Mouse (Mus musculus) ES-E14 (cell line): ENCODE data around the gene H2-Q4. TPM values are rescaled to one million over a fixed set of nuclear protein-coding genes. Genes with fewer than 3 reads are reported as not detected.
A peak's percentile ranks its signal among the peaks of the same experiment; 100 is the strongest.

ENCODE experiments used
- DNase-seq: peaks from one replicate; pipeline ENCODE4 v3.0.0-alpha.2; 2013; ENCODE audit warnings: low read depth, low spot score
- H3K27ac ChIP-seq: 2 replicates; pipeline ENCODE4 v1.5.1; 2012; ENCODE audit warnings: low read depth, mild to moderate bottlenecking, low read length, moderate library complexity, mixed read lengths; ENCODE audit not compliant: poor library complexity, insufficient read depth, severe bottlenecking
- H3K36me3 ChIP-seq: 2 replicates; pipeline ENCODE4 v1.6.1; 2012; ENCODE audit warnings: mild to moderate bottlenecking, low read length, moderate library complexity, mixed read lengths; ENCODE audit not compliant: control insufficient read depth, poor library complexity, insufficient read depth, severe bottlenecking
- H3K4me1 ChIP-seq, 2 experiments: fragments of 150-350 bp in 1 of 2; sonication (generic) in 1 of 2; 2 replicates each; pipeline ENCODE4 v1.6.1; 2012; ENCODE audit warnings: low read length in 2 of 2, mild to moderate bottlenecking in 1 of 2, mixed read lengths in 1 of 2; ENCODE audit not compliant: control insufficient read depth in 2 of 2, insufficient read depth in 2 of 2, poor library complexity in 1 of 2
- H3K4me3 ChIP-seq, 2 experiments: fragments of 150-350 bp in 1 of 2; sonication (generic) in 1 of 2; 2 replicates each; pipeline ENCODE4 v1.5.1; 2012; ENCODE audit warnings: low read length in 2 of 2, low read depth in 1 of 2, mild to moderate bottlenecking in 1 of 2, mixed read lengths in 1 of 2; ENCODE audit not compliant: insufficient read depth in 1 of 2, poor library complexity in 1 of 2, severe bottlenecking in 1 of 2
- H3K9ac ChIP-seq: 2 replicates; pipeline ENCODE4 v1.6.1; 2012; ENCODE audit warnings: low read depth, mild to moderate bottlenecking, low read length, mixed read lengths; ENCODE audit not compliant: poor library complexity, insufficient read depth, severe bottlenecking
- H3K9me3 ChIP-seq: fragments of 150-350 bp; sonication (generic); 2 replicates; pipeline ENCODE4 v1.6.1; 2012; ENCODE audit warnings: low read depth, mild to moderate bottlenecking, low read length; ENCODE audit not compliant: control insufficient read depth, insufficient read depth
- CHD2 ChIP-seq: IDR thresholded peaks from 2 replicates; pipeline ENCODE4 v1.6.1; 2014; ENCODE audit warnings: mild to moderate bottlenecking, low read depth, low read length, inconsistent platforms
- HCFC1 ChIP-seq: IDR thresholded peaks from 2 replicates; pipeline ENCODE4 v1.6.1; 2012; ENCODE audit warnings: low read length, inconsistent platforms, borderline replicate concordance; ENCODE audit not compliant: insufficient read depth
- MAFK ChIP-seq: IDR thresholded peaks from 2 replicates; pipeline ENCODE4 v1.6.1; 2014; ENCODE audit warnings: mild to moderate bottlenecking, low read depth, low read length, inconsistent platforms; ENCODE audit not compliant: insufficient read depth
- ZC3H11A ChIP-seq: IDR thresholded peaks from 2 replicates; pipeline ENCODE4 v1.6.1; 2012; ENCODE audit warnings: low read depth, mild to moderate bottlenecking, inconsistent platforms, low read length, borderline replicate concordance
- ZNF384 ChIP-seq: IDR thresholded peaks from 2 replicates; pipeline ENCODE4 v1.6.1; 2012; ENCODE audit warnings: low read depth, low read length, inconsistent platforms
- in situ Hi-C, 2 experiments: fragments of 600-800 bp; cut with MboI; formaldehyde crosslinking; loops; one replicate each; pipeline ENCODE4 v1.15.1; 2025; ENCODE audit warnings: low sequenced_read_pairs in 2 of 2, inconsistent platforms in 1 of 2; ENCODE audit not compliant: unreplicated experiment in 2 of 2
- total RNA-seq: library from RNA; depleted of rRNA; stranded (reverse); fragments of 300-350 nt; gene quantifications from 2 replicates; pipeline ENCODE4 v1.2.3, GENCODE M21; 2012

The H2-Q4 gene
- total RNA-seq, 1 experiment = 9.1 TPM

DNA sequence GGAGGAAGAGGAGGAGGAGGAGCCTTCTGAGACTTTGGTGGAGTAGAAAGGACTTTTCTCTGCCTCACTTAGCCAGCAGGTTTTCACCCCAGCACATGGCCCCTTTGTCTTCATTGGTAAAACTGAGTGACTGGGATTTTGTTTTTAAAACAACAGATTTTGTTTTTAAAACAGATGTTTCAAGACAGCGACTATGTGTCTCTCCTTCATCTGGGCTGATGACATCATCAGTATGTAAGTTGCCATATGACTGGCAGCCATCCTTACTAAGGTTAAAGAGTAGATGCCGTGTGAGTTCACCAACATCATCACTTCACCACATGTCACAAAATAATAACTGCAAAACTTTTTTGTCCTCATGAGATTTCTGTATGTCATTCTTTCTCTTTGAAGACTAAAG is 25.3 kb upstream of the H2-Q4 start:
- TF ChIP-seq MAFK (no peak), ZNF384 (no peak), HCFC1 (no peak), CHD2 (no peak), ZC3H11A (no peak)
- no peak for DNase-seq
- no peak overlapping the region for H3K9ac ChIP-seq
- no peak overlapping the region for H3K27ac ChIP-seq
- H3K9me3 ChIP-seq = no peaks in the 10 kb centered on the region
- in situ Hi-C loops = no loop called here
- H3K4me3 ChIP-seq = no peak overlapping the region
- H3K4me1 ChIP-seq = peaks cover 0 to 16% of the 10 kb centered on the region in 2 experiments; a peak in 2 of 4 replicates
- H3K36me3 ChIP-seq = no peaks in the 10 kb centered on the region

- Histone ChIP-seq H3K9ac (no peak overlapping the region), H3K4me1 (no peaks in the 10 kb centered on the region; a peak in 1 of 4 replicates), H3K27ac (no peak overlapping the region), H3K4me3 (no peak overlapping the region), H3K36me3 (no peaks in the 10 kb centered on the region), H3K9me3 (no peaks in the 10 kb centered on the region)
- no peak for DNase-seq
- no peak for TF ChIP-seq ZNF384
- no peak for TF ChIP-seq ZC3H11A
- in situ Hi-C loops = no loop called here
Observed at GRCm38 (mm10) chr17:35357086-35357485, 22.3 kb upstream of the H2-Q4 start.

- Histone ChIP-seq H3K9ac (peak overlapping the region; percentile 24), H3K27ac (no peak overlapping the region), H3K4me3 (peak overlapping the region; percentile 66 to 67), H3K36me3 (no peaks in the 10 kb centered on the region), H3K4me1 (no peaks in the 10 kb centered on the region; a peak in 1 of 4 replicates), H3K9me3 (0 out of 2 replicates have a peak, but pooled peaks cover 4% of the 10 kb centered on the region)
- DNase-seq = no peak
- no peak for TF ChIP-seq HCFC1
- no peak for TF ChIP-seq ZNF384
- no peak for TF ChIP-seq ZC3H11A
- TF ChIP-seq CHD2 = no peak
- TF ChIP-seq MAFK = no peak
- in situ Hi-C loops = no loop called here
Observed at GRCm38 (mm10) chr17:35358763-35359469, 20.5 kb upstream of the H2-Q4 start.

GRCm38 (mm10) chr17:35359470-35359862 is 20.0 kb upstream of the H2-Q4 start:
- Histone ChIP-seq H3K4me3 (peak overlapping the region; percentile 66 to 67), H3K9me3 (0 out of 2 replicates have a peak, but pooled peaks cover 4% of the 10 kb centered on the region), H3K9ac (peak overlapping the region; percentile 24; the same call in 1 of the 2 replicates), H3K36me3 (no peaks in the 10 kb centered on the region), H3K4me1 (no peaks in the 10 kb centered on the region; a peak in 1 of 4 replicates), H3K27ac (no peak overlapping the region)
- in situ Hi-C loops = no loop called here
- TF ChIP-seq ZC3H11A (no peak), MAFK (no peak), CHD2 (no peak), ZNF384 (no peak), HCFC1 (no peak)
- peak; percentile 15 for DNase-seq
